In the genomic region with DNA sequence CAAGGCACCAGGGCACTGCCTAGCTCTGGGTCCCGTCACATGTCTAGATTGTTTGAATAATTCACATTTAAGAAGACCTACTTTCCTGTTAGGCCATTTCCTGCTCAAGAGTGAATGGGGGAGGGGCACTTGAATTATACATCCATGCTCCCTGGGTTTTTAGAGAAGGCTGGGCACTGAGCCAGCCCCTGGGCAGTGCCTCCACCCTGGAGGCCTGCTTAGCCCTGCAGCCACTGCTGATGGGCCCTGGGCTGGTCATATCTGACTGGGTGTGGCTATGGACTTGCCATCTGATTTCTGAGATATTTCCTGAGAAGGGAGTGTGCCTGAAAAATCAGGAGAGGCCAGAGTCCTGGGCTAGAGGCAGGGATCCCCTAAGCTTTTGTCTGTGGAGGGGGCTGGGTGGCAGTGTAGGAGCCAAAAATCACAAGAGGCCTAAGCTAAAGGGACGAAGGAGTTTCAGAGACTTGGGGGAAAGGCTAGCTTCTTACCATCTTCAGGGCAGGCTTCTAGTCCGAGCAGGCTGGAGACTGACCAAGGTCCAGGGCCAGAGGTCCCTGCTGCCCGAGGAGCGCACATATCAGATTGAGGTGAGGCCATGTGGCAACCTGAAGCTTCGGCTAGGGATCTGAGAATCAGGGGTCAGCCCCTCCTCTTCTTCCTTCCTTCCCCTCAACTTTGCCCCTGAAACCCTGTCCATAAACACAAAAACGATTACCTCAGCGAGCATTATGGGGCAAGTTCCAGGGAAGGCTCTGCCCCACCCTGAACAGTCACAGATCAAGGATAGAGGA, we compare ENCODE assay signal across 8 mouse cellular contexts. TPM values are rescaled to one million over a fixed set of nuclear protein-coding genes. Genes with fewer than 3 reads are reported as not detected.
A peak's percentile ranks its signal among the peaks of the same experiment; 100 is the strongest.
DNase-seq lines count a peak whose midpoint lies in the region; ATAC-seq and TF ChIP-seq lines count a peak whose summit lies in the region.

No protein-coding gene starts in this region.

- H3K27ac ChIP-seq in embryonic facial prominence, embryonic 14.5 days (replicated peaks; ENCODE audit: low read depth, low read length): peak overlapping the region; percentile 78
- H3K27ac ChIP-seq in testis, adult 2 months (ENCODE audit: control insufficient read depth, insufficient read depth, low read depth, low read length): peak overlapping the region; percentile 8; the same call in 1 of the 2 replicates

- 60% methylated on average over 8 of the region's 8 CpGs for WGBS in embryonic facial prominence, embryonic 14.5 days

- intact Hi-C loops in heart, postnatal 14 days (cut with DNase I): loop anchor here (5.0 kb wide), 1 partner anchor 39 kb away; no protein-coding TSS in a partner anchor

- 0 out of 2 replicates have a peak overlapping the region, but pooled peaks have one; percentile 5 for H3K4me2 ChIP-seq in embryonic facial prominence, embryonic 14.5 days (ENCODE audit: low read depth, low read length)

- peak; percentile 68 for ATAC-seq in G1E (ENCODE audit: extremely low read depth, insufficient number of reproducible peaks, low FRiP score, poor library complexity, severe bottlenecking)
- ATAC-seq in embryonic facial prominence, embryonic 14.5 days (ENCODE audit: low read depth): peak; percentile 48; the same call in 1 of the 2 replicates
- ATAC-seq in megakaryocyte progenitor cell, adult 5-6 weeks (replicated peaks; ENCODE audit: poor library complexity): peak; percentile 33
- ATAC-seq in activated CD4-positive, CD25-positive, alpha-beta regulatory T cell, adult 4 months: no peak

- peak overlapping the region; percentile 51; the same call in 1 of the 2 replicates for H3K9ac ChIP-seq in embryonic facial prominence, embryonic 14.5 days (ENCODE audit: low read depth, low read length)

- peaks cover 44% of the 10 kb centered on the region for H3K4me1 ChIP-seq in G1E (ENCODE audit: insufficient read depth, low read depth, low read length)
- H3K4me1 ChIP-seq in embryonic facial prominence, embryonic 14.5 days (ENCODE audit: control insufficient read depth, insufficient read depth, low read length): peaks cover 27% of the 10 kb centered on the region
- peaks cover 7% of the 10 kb centered on the region for H3K4me1 ChIP-seq in testis, adult 2 months (ENCODE audit: control insufficient read depth, insufficient read depth, low read length)

- H3K4me3 ChIP-seq in G1E (ENCODE audit: low read depth, low read length): peak overlapping the region; percentile 48; the same call in 1 of the 2 replicates
- no peak overlapping the region for H3K4me3 ChIP-seq in embryonic facial prominence, embryonic 14.5 days (ENCODE audit: low read depth, low read length)
- H3K4me3 ChIP-seq in testis, adult 2 months (ENCODE audit: control insufficient read depth, low read depth, low read length): no peak overlapping the region

- no peak for TF ChIP-seq POLR2A in testis, adult 2 months (IDR thresholded peaks at IDR 0.05; ENCODE audit: control insufficient read depth, low read depth, low read length)

- H3K36me3 ChIP-seq in G1E (replicated peaks): peaks cover under 1% of the 10 kb centered on the region
- H3K36me3 ChIP-seq in embryonic facial prominence, embryonic 14.5 days (ENCODE audit: control insufficient read depth, insufficient read depth, low read length): no peaks in the 10 kb centered on the region
- H3K36me3 ChIP-seq in testis, adult 2 months (ENCODE audit: control insufficient read depth, insufficient read depth, low read length): no peaks in the 10 kb centered on the region

- no peaks in the 10 kb centered on the region for H3K9me3 ChIP-seq in G1E (replicated peaks)
- H3K9me3 ChIP-seq in embryonic facial prominence, embryonic 14.5 days (ENCODE audit: control insufficient read depth, low read length): no peaks in the 10 kb centered on the region

- DNase-seq in 416B (ENCODE audit: low read depth) (peak; percentile 93), G1E (ENCODE audit: low spot score) (peak; percentile 64)
- DNase-seq in embryonic facial prominence, embryonic 14.5 days (ENCODE audit: low spot score): peak; percentile 92
- peak; percentile 66 to 70 for DNase-seq in heart, postnatal 14 days
- peak; percentile 77 to 87 for DNase-seq in kidney, postnatal 4 days

- TF ChIP-seq CTCF in G1E (IDR thresholded peaks at IDR 0.05; ENCODE audit: low read depth, low read length): no peak
- no peak for TF ChIP-seq CTCF in testis, adult 2 months (IDR thresholded peaks at IDR 0.05; ENCODE audit: control insufficient read depth, insufficient read depth, insufficient replicate concordance, low read depth, low read length)

- H3K27me3 ChIP-seq in G1E (ENCODE audit: insufficient read depth, low read length): no peaks in the 10 kb centered on the region
- no peaks in the 10 kb centered on the region for H3K27me3 ChIP-seq in embryonic facial prominence, embryonic 14.5 days (replicated peaks; ENCODE audit: control insufficient read depth, insufficient read depth, low read length)
- no peaks in the 10 kb centered on the region for H3K27me3 ChIP-seq in testis, adult 2 months (ENCODE audit: control insufficient read depth, insufficient read depth, low read length)

RNA-seq across cellular contexts. Expression of gene Gnb1, which starts 2.7 kb away (rescaled TPM):
- total RNA-seq in G1E (2014; fragmentation: Nextera tagmentation) (604 and 614 TPM in 2 replicates), G1E (2017) (94.3 and 136 TPM in 2 replicates)
- 43.2 and 50.9 TPM in 2 replicates for polyA plus RNA-seq in G1E (2012)
- 448 and 484 TPM in 2 replicates for polyA plus RNA-seq in embryonic facial prominence, embryonic 14.5 days (2014; fragmentation: Nextera tagmentation; extraction: Ambion mirVana)
- 100 to 1,000 TPM; 207 to 223 TPM for total RNA-seq in heart, postnatal 14 days (2021)
- total RNA-seq in megakaryocyte progenitor cell, adult 5-6 weeks (2015): 230 and 233 TPM in 2 replicates
- 165 and 170 TPM in 2 replicates for total RNA-seq in megakaryocyte progenitor cell, adult 5-6 weeks (2017)
- polyA plus RNA-seq in testis, adult 2 months (2012; rRNA removed): 356 and 422 TPM in 2 replicates
- polyA plus RNA-seq in activated CD4-positive, CD25-positive, alpha-beta regulatory T cell, adult 4 months (2017; shearing (Covaris generic)): 100 to 1,000 TPM in 1 of 2 experiments, 10 to 100 TPM in 1; 90.9 to 196 TPM

RNA-seq across cellular contexts. Expression of gene Tmem52, which starts 19.5 kb away (rescaled TPM):
- total RNA-seq in G1E (2014; fragmentation: Nextera tagmentation) (not detected in 2 replicates), G1E (2017) (0.16 TPM in 1 of 2 replicates, not detected in the other)
- polyA plus RNA-seq in G1E (2012): not detected in 2 replicates
- 0.54 and 1.3 TPM in 2 replicates for polyA plus RNA-seq in embryonic facial prominence, embryonic 14.5 days (2014; fragmentation: Nextera tagmentation; extraction: Ambion mirVana)
- 1 to 10 TPM; 3.6 to 6.9 TPM for total RNA-seq in heart, postnatal 14 days (2021)
- 0.15 TPM in 1 of 2 replicates, not detected in the other for total RNA-seq in megakaryocyte progenitor cell, adult 5-6 weeks (2015)
- not detected in 2 replicates for total RNA-seq in megakaryocyte progenitor cell, adult 5-6 weeks (2017)
- 24.8 and 30.0 TPM in 2 replicates for polyA plus RNA-seq in testis, adult 2 months (2012; rRNA removed)
- polyA plus RNA-seq in activated CD4-positive, CD25-positive, alpha-beta regulatory T cell, adult 4 months (2017; shearing (Covaris generic)): not detected

Comparison
In these comparisons a context has a peak if more than half of its experiments do, and no peak if none do; other contexts are left out.
1. RNA of gene Tmem52, which starts 19.5 kb away (polyA plus RNA-seq): 24.8 to 30.0 TPM in testis, adult 2 months; 0.54 to 1.3 TPM in embryonic facial prominence, embryonic 14.5 days, not detected in G1E and not detected in activated CD4-positive, CD25-positive, alpha-beta regulatory T cell, adult 4 months; every median in the first group is over 10 times any median in the second.
2. Peak in every context shown above with its lines, with median percentiles within 50 percentile points of each other: DNase-seq.